Mouse (Mus musculus) C2C12 (cell line): Measurements from ENCODE around the gene Mdn1. TPM values are rescaled to one million over a fixed set of nuclear protein-coding genes. Genes with fewer than 3 reads are reported as not detected.
A peak's percentile ranks its signal among the peaks of the same experiment; 100 is the strongest.

Experiments
- H3K27me3 ChIP-seq: one replicate; pipeline ENCODE4 v1.6.1; 2011; ENCODE audit not compliant: control insufficient read depth, insufficient read depth, insufficient read length
- H3K36me3 ChIP-seq: one replicate; pipeline ENCODE4 v1.6.1; 2011; ENCODE audit not compliant: control insufficient read depth, insufficient read depth
- H3K4me3 ChIP-seq: one replicate; pipeline ENCODE4 v1.5.1; 2011; ENCODE audit warnings: mild to moderate bottlenecking, control low read depth; ENCODE audit not compliant: poor library complexity, insufficient read depth, severe bottlenecking
- H3K79me2 ChIP-seq: one replicate; pipeline ENCODE4 v1.6.1; 2011; ENCODE audit not compliant: control insufficient read depth, insufficient read depth
- H3K79me3 ChIP-seq: one replicate; pipeline ENCODE4 v1.6.1; 2011; ENCODE audit warnings: low read depth, control low read depth
- H3ac ChIP-seq: one replicate; pipeline ENCODE3; 2011; ENCODE audit warnings: low read depth; ENCODE audit not compliant: control insufficient read depth, insufficient read length
- CEBPB ChIP-seq: IDR thresholded peaks from one replicate; pipeline ENCODE4 v1.6.1; 2011; ENCODE audit warnings: low read depth, mild to moderate bottlenecking, control low read depth, moderate library complexity
- CTCF ChIP-seq: IDR thresholded peaks from one replicate; pipeline ENCODE4 v1.5.1; 2011; ENCODE audit not compliant: control insufficient read depth, insufficient read depth, insufficient read length
- FOSL1 ChIP-seq: IDR thresholded peaks from one replicate; pipeline ENCODE4 v1.8.0; 2011; ENCODE audit warnings: mild to moderate bottlenecking, low read length; ENCODE audit not compliant: poor library complexity, insufficient read depth, severe bottlenecking
- MAX ChIP-seq: IDR thresholded peaks from one replicate; pipeline ENCODE4 v1.6.1; 2011; ENCODE audit warnings: mild to moderate bottlenecking, control low read depth
- MYOD1 ChIP-seq: IDR thresholded peaks from one replicate; pipeline ENCODE4 v1.6.1; 2011; ENCODE audit warnings: low read depth; ENCODE audit not compliant: control insufficient read depth, insufficient read length
- MYOG ChIP-seq: IDR thresholded peaks from one replicate; pipeline ENCODE4 v1.6.1; 2011; ENCODE audit not compliant: control insufficient read depth, insufficient read length; ENCODE audit errors: extremely low read depth
- USF1 ChIP-seq: IDR thresholded peaks from one replicate; pipeline ENCODE4 v1.6.1; 2011; ENCODE audit warnings: low read depth, mild to moderate bottlenecking, control low read depth, moderate library complexity
- polyA plus RNA-seq: library from polyadenylated mRNA; unstranded; fragments of >200 nt; fragmentation: generic; extraction: Trizol; gene quantifications from one replicate; pipeline ENCODE4 v1.2.1, GENCODE M21; 2012; ENCODE audit warnings: missing spikeins

Gene Mdn1
- polyA plus RNA-seq, 1 experiment = 15.1 TPM

GRCm38 (mm10) chr4:32789020-32789419 lies 132.1 kb downstream of the Mdn1 start:
- TF ChIP-seq USF1 = no peak
- no peak for TF ChIP-seq MYOD1
- no peak for TF ChIP-seq MAX
- TF ChIP-seq FOSL1 = no peak
- TF ChIP-seq MYOG = no peak
- no peak for TF ChIP-seq CEBPB
- no peak for TF ChIP-seq CTCF
- Histone ChIP-seq H3ac (no peak overlapping the region), H3K4me3 (no peak overlapping the region), H3K36me3 (no peaks in the 10 kb centered on the region), H3K79me3 (no peaks in the 10 kb centered on the region), H3K27me3 (no peaks in the 10 kb centered on the region), H3K79me2 (no peaks in the 10 kb centered on the region)

GRCm38 (mm10) chr4:32798976-32799375 lies 142.1 kb downstream of the Mdn1 start:
- Histone ChIP-seq H3K79me2 (no peaks in the 10 kb centered on the region), H3K27me3 (no peaks in the 10 kb centered on the region), H3K79me3 (peaks cover 2% of the 10 kb centered on the region), H3K36me3 (no peaks in the 10 kb centered on the region), H3K4me3 (no peak overlapping the region), H3ac (no peak overlapping the region)
- TF ChIP-seq MAX = no peak
- TF ChIP-seq CEBPB = no peak
- no peak for TF ChIP-seq USF1
- no peak for TF ChIP-seq FOSL1
- no peak for TF ChIP-seq MYOD1

GRCm38 (mm10) chr4:32799966-32800576 lies 143.2 kb downstream of the Mdn1 start, which contains the start of gene Lyrm2:
Gene Lyrm2 (plus strand): TSS chr4:32800253.
- TF ChIP-seq CEBPB (no peak), MAX (no peak), MYOG (no peak), FOSL1 (no peak), USF1 (no peak), CTCF (no peak), MYOD1 (no peak)
- peaks cover 2% of the 10 kb centered on the region for H3K79me3 ChIP-seq
- H3ac ChIP-seq = peak within 1 kb of the TSS; percentile 82
- H3K27me3 ChIP-seq = no peaks in the 10 kb centered on the region
- no peaks in the 10 kb centered on the region for H3K36me3 ChIP-seq
- no peaks in the 10 kb centered on the region for H3K79me2 ChIP-seq
- H3K4me3 ChIP-seq = peak within 1 kb of the TSS; percentile 44

- peaks cover 2% of the 10 kb centered on the region for H3K79me3 ChIP-seq
- TF ChIP-seq USF1 (no peak), MAX (no peak), MYOD1 (no peak), CEBPB (no peak), CTCF (no peak), MYOG (no peak), FOSL1 (no peak)
- peak overlapping the region; percentile 44 for H3K4me3 ChIP-seq
- peak overlapping the region; percentile 82 for H3ac ChIP-seq
- H3K36me3 ChIP-seq = no peaks in the 10 kb centered on the region
- H3K79me2 ChIP-seq = no peaks in the 10 kb centered on the region
- H3K27me3 ChIP-seq = no peaks in the 10 kb centered on the region
These were observed 143.8 kb downstream of the Mdn1 start for GRCm38 (mm10) chr4:32800577-32801170.

- H3K27me3 ChIP-seq = no peaks in the 10 kb centered on the region
- H3K79me2 ChIP-seq = no peaks in the 10 kb centered on the region
- no peaks in the 10 kb centered on the region for H3K36me3 ChIP-seq
- no peak overlapping the region for H3K4me3 ChIP-seq
- H3K79me3 ChIP-seq = no peaks in the 10 kb centered on the region
- H3ac ChIP-seq = no peak overlapping the region
- TF ChIP-seq CTCF (no peak), FOSL1 (no peak), MAX (no peak), CEBPB (no peak)
These were observed 160.6 kb downstream of the Mdn1 start for GRCm38 (mm10) chr4:32817478-32817877.

- H3K27me3 ChIP-seq = no peaks in the 10 kb centered on the region
- no peaks in the 10 kb centered on the region for H3K36me3 ChIP-seq
- no peaks in the 10 kb centered on the region for H3K79me3 ChIP-seq
- TF ChIP-seq MYOD1 = no peak
- no peak for TF ChIP-seq USF1
- TF ChIP-seq CTCF = no peak
- TF ChIP-seq FOSL1 = no peak
- TF ChIP-seq MYOG = no peak
- TF ChIP-seq MAX = no peak
- no peak for TF ChIP-seq CEBPB
- H3K79me2 ChIP-seq = no peaks in the 10 kb centered on the region
- no peak overlapping the region for H3ac ChIP-seq
- H3K4me3 ChIP-seq = no peak overlapping the region
These were observed 163.8 kb downstream of the Mdn1 start for GRCm38 (mm10) chr4:32820676-32821075.
